Mouse (Mus musculus) neural tube, embryonic 13.5 days (tissue): Measurements from ENCODE around the gene Cux2. TPM values are rescaled to one million over a fixed set of nuclear protein-coding genes. Genes with fewer than 3 reads are reported as not detected.

Source experiments
- ATAC-seq: fragments of 200-750 bp; cut with Nextera tagmentation; 2 replicates; pipeline ENCODE4 v1.8.0; 2017; ENCODE audit warnings: low read depth, mild to moderate bottlenecking, moderate TSS enrichment, moderate library complexity
- H3K27ac ChIP-seq: fragments of 300-500 bp; sonication (generic); replicated peaks from 2 replicates; pipeline ENCODE4 v1.5.1; 2015; ENCODE audit warnings: moderate library complexity, mild to moderate bottlenecking, inconsistent platforms
- H3K27me3 ChIP-seq: fragments of 300-500 bp; sonication (generic); 2 replicates; pipeline ENCODE4 v1.6.1; 2015; ENCODE audit warnings: mild to moderate bottlenecking, inconsistent platforms
- H3K36me3 ChIP-seq: fragments of 300-500 bp; sonication (generic); 2 replicates; pipeline ENCODE4 v1.6.1; 2015; ENCODE audit warnings: mild to moderate bottlenecking, inconsistent platforms
- H3K4me1 ChIP-seq: fragments of 300-500 bp; sonication (generic); replicated peaks from 2 replicates; pipeline ENCODE4 v1.6.1; 2015; ENCODE audit warnings: inconsistent platforms
- H3K4me2 ChIP-seq: fragments of 300-500 bp; sonication (generic); 2 replicates; pipeline ENCODE4 v1.6.1; 2015; ENCODE audit warnings: inconsistent platforms, mild to moderate bottlenecking, moderate library complexity
- H3K4me3 ChIP-seq: fragments of 300-500 bp; sonication (generic); 2 replicates; pipeline ENCODE4 v1.5.1; 2015; ENCODE audit warnings: mild to moderate bottlenecking, inconsistent platforms
- H3K9ac ChIP-seq: fragments of 300-500 bp; sonication (generic); 2 replicates; pipeline ENCODE4 v1.6.1; 2015; ENCODE audit warnings: moderate library complexity, mild to moderate bottlenecking, inconsistent platforms
- H3K9me3 ChIP-seq: fragments of 300-500 bp; sonication (generic); 2 replicates; pipeline ENCODE4 v1.6.1; 2016; ENCODE audit warnings: inconsistent platforms
- WGBS: fragments of 180-500 bp; shearing (Covaris S2); methylation state at CpG from one replicate; pipeline ENCODE4 v1.1.7; 2015; 5-methylcytosine and 5-hydroxymethylcytosine counted together
- polyA plus RNA-seq: library from polyadenylated mRNA; unstranded; fragments of >200 nt; fragmentation: Nextera tagmentation; extraction: Ambion mirVana; gene quantifications from 2 replicates; pipeline ENCODE4 v1.2.1, GENCODE M21; 2015

Gene Cux2
- polyA plus RNA-seq, 1 experiment from 2014 or later, result 28.5 TPM

DNA sequence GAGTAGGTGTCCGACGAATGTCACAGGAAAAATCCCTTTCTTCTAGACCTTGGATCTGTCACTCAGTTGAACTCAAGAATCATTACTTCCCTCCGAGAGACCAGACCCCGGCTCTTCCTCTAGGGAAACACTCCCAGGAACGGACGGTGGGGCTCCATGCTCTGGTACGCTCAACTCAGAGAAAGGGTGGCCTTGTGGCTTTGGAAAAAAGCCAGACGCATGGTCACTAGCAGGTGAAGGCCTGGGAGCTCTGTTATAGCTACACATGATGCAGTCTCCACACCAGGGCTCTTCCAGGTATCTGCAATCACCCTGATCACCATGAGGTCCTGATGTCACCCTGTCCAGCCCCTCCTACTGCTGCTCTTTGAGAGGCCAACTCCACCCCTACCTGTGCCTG, 35.2 kb downstream of the Cux2 start:
- Histone ChIP-seq H3K27ac (0 out of 2 replicates have a peak overlapping the region, but pooled peaks have one; percentile 13), H3K4me2 (no peak overlapping the region), H3K36me3 (0 out of 2 replicates have a peak, but pooled peaks cover 5% of the 10 kb centered on the region), H3K27me3 (no peaks in the 10 kb centered on the region), H3K9ac (no peak overlapping the region), H3K4me1 (peaks cover 59% of the 10 kb centered on the region), H3K9me3 (no peaks in the 10 kb centered on the region), H3K4me3 (no peak overlapping the region)
- ATAC-seq, result no peak
- 82% methylated on average over 8 of the region's 8 CpGs for WGBS

DNA sequence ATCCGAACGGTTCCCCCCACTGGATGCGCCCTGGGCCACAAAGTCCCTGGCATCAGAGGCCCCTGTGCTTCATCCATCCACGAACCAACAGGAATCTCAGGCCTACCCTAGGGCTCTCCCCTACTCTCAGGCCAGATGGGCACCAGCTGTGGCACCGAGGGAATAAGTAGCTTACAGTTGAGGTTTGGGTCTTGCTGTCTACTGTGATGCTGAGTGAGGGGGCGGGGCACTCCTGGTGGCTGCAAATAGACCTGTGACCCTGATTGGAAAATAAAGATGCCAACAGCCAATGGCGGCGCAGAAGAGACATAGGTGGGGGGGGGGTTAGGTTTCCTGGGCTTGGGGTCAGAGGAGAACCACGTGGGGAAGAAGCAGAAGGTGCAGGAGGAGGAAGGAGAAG, 38.6 kb downstream of the Cux2 start:
- Histone ChIP-seq H3K9me3 (no peaks in the 10 kb centered on the region), H3K4me2 (no peak overlapping the region), H3K4me1 (peaks cover 26% of the 10 kb centered on the region), H3K9ac (no peak overlapping the region), H3K4me3 (no peak overlapping the region), H3K27ac (no peak overlapping the region), H3K36me3 (peaks cover 7% of the 10 kb centered on the region; the same call in 1 of the 2 replicates), H3K27me3 (no peaks in the 10 kb centered on the region)
- no peak for ATAC-seq
- 26% methylated on average over 9 of the region's 9 CpGs for WGBS

DNA sequence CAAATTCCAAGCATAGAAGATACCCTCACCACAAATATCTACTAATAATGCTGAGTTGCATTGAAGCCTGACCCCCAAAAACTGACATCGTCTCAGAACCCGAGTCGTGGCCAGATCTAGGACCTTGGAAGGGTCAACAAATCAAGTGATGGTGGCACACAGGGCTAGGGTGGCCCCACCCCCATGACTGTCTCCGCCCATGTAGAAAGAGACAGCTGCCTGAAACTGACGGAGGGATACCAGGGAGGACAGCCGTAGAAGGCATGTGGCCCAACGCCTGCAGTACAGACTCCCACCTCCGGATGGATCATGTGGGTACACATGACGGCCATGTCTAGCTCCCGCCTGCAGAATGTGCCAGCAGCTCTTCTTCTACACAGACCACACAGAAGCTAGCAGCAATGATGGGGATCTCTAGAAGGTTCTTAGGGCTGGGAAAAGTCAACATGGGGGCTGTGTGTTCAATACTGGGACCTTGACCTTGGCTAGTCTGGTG, 41.9 kb downstream of the Cux2 start:
- Histone ChIP-seq H3K4me2 (no peak overlapping the region), H3K9me3 (no peaks in the 10 kb centered on the region), H3K9ac (no peak overlapping the region), H3K27ac (no peak overlapping the region), H3K27me3 (no peaks in the 10 kb centered on the region), H3K36me3 (peaks cover 8% of the 10 kb centered on the region; the same call in 1 of the 2 replicates), H3K4me3 (no peak overlapping the region), H3K4me1 (peaks cover 5% of the 10 kb centered on the region; the same call in 1 of the 2 replicates)
- 91% methylated on average over 10 of the region's 10 CpGs for WGBS
- ATAC-seq, result no peak

DNA sequence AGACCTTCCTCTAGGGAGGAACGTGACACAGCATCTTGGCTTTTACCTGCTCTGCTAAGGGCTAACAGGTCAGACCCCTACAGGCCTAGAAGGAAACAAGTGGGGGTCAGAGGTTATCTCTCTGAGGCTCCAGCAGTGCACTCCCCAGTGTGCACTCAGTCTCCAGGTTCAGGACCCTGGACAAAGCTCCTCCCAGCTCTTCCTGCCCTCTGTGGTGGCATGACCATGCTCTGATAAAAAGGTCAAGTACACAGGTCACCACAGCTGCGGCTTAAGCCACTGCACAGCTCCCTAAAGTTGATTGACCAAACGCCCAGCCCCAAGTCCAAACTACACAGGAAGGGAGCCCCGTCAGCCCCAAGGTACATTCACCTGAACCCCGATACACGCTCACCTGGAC, 46.4 kb downstream of the Cux2 start:
- no peak for ATAC-seq
- Histone ChIP-seq H3K27me3 (no peaks in the 10 kb centered on the region), H3K4me2 (no peak overlapping the region), H3K36me3 (peaks cover 4% of the 10 kb centered on the region; the same call in 1 of the 2 replicates), H3K9me3 (no peaks in the 10 kb centered on the region), H3K4me3 (no peak overlapping the region), H3K4me1 (peaks cover 14% of the 10 kb centered on the region), H3K9ac (no peak overlapping the region), H3K27ac (no peak overlapping the region)
- 75% methylated on average over 6 of the region's 6 CpGs for WGBS

DNA sequence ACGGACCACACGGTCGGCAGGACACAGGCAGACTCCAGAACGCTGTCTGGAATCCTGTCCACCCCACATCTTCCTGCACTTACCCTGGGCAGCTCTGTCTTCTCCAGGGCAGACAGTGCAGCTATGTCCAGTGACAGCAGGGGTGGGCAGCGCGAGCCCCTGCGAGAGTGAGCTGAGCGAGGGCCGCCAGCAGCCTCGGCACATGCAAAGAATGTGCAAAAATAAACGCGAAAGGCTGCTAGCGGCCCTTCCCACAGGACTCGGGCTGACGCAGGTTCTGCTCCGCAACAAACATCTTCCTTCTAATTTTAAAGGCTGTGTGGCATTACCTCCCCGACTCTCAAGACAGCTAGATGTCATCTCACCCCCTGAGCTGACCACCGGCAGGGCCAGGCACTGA, 47.8 kb downstream of the Cux2 start:
- Histone ChIP-seq H3K36me3 (peaks cover 4% of the 10 kb centered on the region; the same call in 1 of the 2 replicates), H3K9me3 (no peaks in the 10 kb centered on the region), H3K27ac (no peak overlapping the region), H3K9ac (0 out of 2 replicates have a peak overlapping the region, but pooled peaks have one; percentile 26), H3K4me1 (peaks cover 14% of the 10 kb centered on the region), H3K27me3 (no peaks in the 10 kb centered on the region; the same call in 1 of the 2 replicates), H3K4me3 (no peak overlapping the region), H3K4me2 (no peak overlapping the region)
- WGBS, result 53% methylated on average over 18 of the region's 18 CpGs
- ATAC-seq, result no peak

DNA sequence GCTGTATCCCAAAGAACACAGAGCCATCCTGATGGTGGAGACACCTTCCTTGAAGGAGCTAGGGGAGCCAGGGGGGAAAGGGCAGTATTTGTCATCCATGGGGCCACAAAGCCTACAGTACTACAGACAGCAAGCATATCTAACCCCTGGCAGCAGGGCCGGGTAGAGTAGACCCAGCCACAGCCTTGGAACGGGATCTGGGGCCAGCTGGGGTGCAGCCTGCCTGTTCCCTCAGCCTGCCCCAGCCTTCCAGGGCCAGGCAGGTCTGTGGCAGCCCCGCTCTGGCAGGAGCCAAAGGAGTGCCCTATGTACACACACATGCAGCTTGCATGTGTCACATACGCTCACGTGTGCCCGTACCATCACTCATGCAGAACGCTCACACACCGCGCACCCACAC, 48.6 kb downstream of the Cux2 start:
- Histone ChIP-seq H3K4me2 (no peak overlapping the region), H3K36me3 (peaks cover 2% of the 10 kb centered on the region; the same call in 1 of the 2 replicates), H3K4me1 (peaks cover 14% of the 10 kb centered on the region), H3K9me3 (no peaks in the 10 kb centered on the region), H3K27me3 (no peaks in the 10 kb centered on the region; the same call in 1 of the 2 replicates), H3K4me3 (no peak overlapping the region), H3K9ac (no peak overlapping the region), H3K27ac (no peak overlapping the region)
- ATAC-seq, result no peak
- 92% methylated on average over 9 of the region's 9 CpGs for WGBS

DNA sequence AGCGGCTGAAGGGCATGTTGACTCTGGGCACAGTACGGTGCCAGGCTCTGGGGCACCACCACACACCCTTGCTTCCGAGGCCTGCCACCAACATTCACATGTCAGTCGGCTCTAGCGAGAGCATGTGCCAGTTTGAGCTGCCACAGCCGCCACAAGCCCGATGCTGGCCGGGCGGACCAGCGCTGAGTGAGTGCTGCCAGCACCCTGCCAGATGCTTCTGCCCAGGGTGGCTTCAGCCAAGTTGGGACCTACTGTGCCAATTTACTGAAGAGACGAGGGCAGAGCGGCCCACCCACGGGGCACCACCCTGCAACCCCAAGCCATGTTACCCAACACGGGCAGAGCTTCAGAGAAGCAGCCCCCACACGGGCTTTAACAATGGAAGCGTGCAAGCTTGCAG, 49.5 kb downstream of the Cux2 start:
- ATAC-seq, result no peak
- Histone ChIP-seq H3K27me3 (no peaks in the 10 kb centered on the region; the same call in 1 of the 2 replicates), H3K9me3 (no peaks in the 10 kb centered on the region), H3K9ac (no peak overlapping the region), H3K27ac (no peak overlapping the region), H3K36me3 (no peaks in the 10 kb centered on the region), H3K4me1 (peaks cover 18% of the 10 kb centered on the region), H3K4me3 (no peak overlapping the region), H3K4me2 (no peak overlapping the region)
- 88% methylated on average over 16 of the region's 16 CpGs for WGBS

DNA sequence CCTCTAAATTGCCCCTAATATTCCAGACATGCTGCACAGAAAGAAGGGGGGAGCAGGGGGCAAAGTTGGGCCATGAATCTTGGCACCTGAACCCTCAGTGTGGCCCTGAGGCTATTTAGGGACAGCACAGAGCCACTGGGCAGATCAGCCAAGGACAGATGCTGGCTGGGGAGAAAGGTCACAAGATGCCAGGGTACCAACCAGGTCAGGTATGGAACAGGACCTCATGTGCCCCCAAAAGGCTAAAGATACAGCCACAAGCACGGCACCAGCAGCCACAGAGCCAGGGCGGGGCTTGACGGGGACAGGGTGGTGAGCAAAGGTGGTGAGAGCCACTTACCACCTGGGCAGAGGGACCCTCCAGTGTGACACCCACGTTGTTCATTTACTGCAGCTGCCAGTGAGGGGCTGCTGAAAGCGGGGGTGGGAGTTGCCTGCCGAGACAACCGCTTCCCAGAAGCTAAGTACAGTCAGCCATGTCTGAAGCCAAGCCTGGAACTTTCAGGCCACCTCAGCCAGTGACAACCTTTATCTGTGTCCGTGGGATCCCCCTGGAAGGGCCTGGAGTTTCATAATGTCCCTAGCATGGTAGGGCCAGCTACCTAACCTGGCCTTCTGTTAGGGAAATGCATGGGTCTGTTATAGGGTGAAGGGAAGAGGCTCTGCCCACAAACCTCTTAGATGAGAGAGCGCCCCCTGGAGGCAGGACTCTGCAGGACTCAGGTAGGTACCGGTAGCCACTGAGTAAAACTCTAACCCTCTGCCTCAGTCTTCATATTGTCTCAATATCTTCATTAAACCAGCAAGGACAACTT, 50.7 kb downstream of the Cux2 start:
- ATAC-seq, result no peak
- H3K4me3 ChIP-seq, result no peak overlapping the region
- no peaks in the 10 kb centered on the region for H3K36me3 ChIP-seq
- H3K9ac ChIP-seq, result no peak overlapping the region
- H3K27me3 ChIP-seq, result no peaks in the 10 kb centered on the region; the same call in 1 of the 2 replicates
- WGBS, result 64% methylated on average over 10 of the region's 10 CpGs
- H3K9me3 ChIP-seq, result no peaks in the 10 kb centered on the region
- no peak overlapping the region for H3K27ac ChIP-seq
- H3K4me1 ChIP-seq, result peaks cover 28% of the 10 kb centered on the region
- no peak overlapping the region for H3K4me2 ChIP-seq

DNA sequence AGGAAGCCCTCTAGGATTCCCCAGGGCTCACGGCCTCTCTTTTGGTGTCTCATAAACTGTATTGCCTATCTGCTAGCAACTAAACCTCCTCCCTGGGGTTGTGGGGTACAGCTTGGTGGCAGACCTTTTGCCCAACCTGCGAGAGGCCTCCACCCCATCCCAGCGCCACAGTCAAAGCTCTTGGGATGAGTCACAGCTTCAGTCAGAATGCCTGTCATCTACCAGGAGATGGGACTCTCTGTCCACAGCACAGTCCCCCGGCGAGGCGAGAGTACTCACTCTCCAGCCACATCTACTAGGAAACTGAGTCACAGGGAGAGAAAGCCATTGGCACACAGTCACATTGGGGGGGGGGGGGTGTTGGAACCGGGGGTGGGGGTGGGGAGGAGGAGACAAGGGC, 51.6 kb downstream of the Cux2 start:
- no peak for ATAC-seq
- no peaks in the 10 kb centered on the region for H3K9me3 ChIP-seq
- no peak overlapping the region for H3K9ac ChIP-seq
- no peaks in the 10 kb centered on the region; the same call in 1 of the 2 replicates for H3K27me3 ChIP-seq
- H3K4me2 ChIP-seq, result no peak overlapping the region
- WGBS, result 77% methylated on average over 7 of the region's 7 CpGs
- H3K4me3 ChIP-seq, result no peak overlapping the region
- peaks cover 30% of the 10 kb centered on the region for H3K4me1 ChIP-seq
- no peaks in the 10 kb centered on the region for H3K36me3 ChIP-seq
- H3K27ac ChIP-seq, result no peak overlapping the region

DNA sequence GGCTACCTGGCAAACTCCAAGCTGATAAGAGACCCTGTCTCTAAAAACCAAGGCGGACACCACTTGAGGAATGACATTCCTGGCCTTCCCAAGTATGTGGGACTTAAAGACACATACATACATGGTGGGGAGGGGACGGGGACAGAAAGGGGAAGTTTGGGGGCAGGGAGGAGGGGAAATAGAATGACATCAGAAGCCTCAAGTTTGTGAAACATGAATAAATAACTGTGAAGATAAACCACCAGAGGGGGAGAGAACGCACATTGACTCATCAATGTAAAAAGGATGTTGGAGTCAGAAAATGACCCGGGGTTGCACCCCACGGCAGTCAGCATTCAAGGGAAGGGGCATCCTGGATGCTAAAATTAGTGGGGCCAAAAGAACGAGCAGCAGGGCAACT, 53.2 kb downstream of the Cux2 start:
- no peak for ATAC-seq
- Histone ChIP-seq H3K36me3 (no peaks in the 10 kb centered on the region), H3K9ac (no peak overlapping the region), H3K4me2 (no peak overlapping the region), H3K27ac (no peak overlapping the region), H3K9me3 (no peaks in the 10 kb centered on the region), H3K4me3 (no peak overlapping the region), H3K27me3 (no peaks in the 10 kb centered on the region; the same call in 1 of the 2 replicates), H3K4me1 (peaks cover 30% of the 10 kb centered on the region)
- 76% methylated on average over 6 of the region's 6 CpGs for WGBS

DNA sequence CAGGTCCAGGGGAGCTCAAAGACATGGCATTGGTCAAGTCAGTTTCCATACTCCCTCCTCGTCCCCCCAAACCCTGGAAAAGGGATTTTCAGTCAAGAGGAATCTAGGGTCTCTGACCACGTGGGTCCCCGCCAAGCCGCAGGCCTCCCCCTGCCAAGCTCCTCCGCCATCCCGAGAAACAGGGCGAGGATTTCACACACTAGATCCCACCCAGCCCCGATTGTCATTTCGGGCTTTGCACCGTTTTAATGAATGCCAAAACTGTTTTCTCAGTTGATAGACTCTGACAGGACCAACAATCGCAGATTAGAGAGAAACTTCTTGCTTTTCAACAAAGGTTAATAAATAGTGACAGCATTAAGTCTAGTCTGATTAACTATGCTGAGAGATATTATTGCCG, 55.1 kb downstream of the Cux2 start:
- Histone ChIP-seq H3K27me3 (no peaks in the 10 kb centered on the region; the same call in 1 of the 2 replicates), H3K4me1 (peaks cover 48% of the 10 kb centered on the region), H3K36me3 (no peaks in the 10 kb centered on the region), H3K9ac (no peak overlapping the region), H3K4me2 (no peak overlapping the region), H3K27ac (peak overlapping the region; percentile 34; the same call in 1 of the 2 replicates), H3K9me3 (no peaks in the 10 kb centered on the region), H3K4me3 (no peak overlapping the region)
- 76% methylated on average over 12 of the region's 12 CpGs for WGBS
- ATAC-seq, result no peak

DNA sequence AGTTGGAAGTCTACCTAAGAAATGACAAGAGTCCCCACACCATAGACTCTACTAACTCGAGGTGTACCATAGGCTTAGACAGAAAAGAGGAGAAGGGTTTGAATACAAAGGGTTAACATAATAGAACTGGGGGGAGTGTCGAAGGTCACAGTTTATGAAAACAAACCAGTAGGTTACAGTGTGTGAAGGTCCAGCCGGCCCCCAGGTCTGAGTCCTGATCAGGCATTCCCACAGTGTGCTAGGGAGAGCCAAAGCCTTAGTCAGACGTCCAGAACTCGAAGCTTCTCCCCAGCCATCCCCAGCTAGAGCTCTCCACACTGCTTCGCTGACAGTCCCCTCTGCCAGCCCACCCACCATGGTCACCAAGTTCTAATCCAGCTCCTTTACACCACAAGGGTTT, 58.0 kb downstream of the Cux2 start:
- H3K4me3 ChIP-seq, result no peak overlapping the region
- H3K9me3 ChIP-seq, result no peaks in the 10 kb centered on the region
- no peak for ATAC-seq
- H3K4me1 ChIP-seq, result peaks cover 56% of the 10 kb centered on the region
- WGBS, result 58% methylated on average over 6 of the region's 6 CpGs
- no peaks in the 10 kb centered on the region for H3K36me3 ChIP-seq
- no peaks in the 10 kb centered on the region for H3K27me3 ChIP-seq
- no peak overlapping the region for H3K27ac ChIP-seq
- no peak overlapping the region for H3K4me2 ChIP-seq
- H3K9ac ChIP-seq, result no peak overlapping the region
